In genomic region chr15:62328920-62329319, GRCm38 (mm10) we compare ENCODE assay signal across 8 mouse cellular contexts.
DNase-seq lines count a peak whose midpoint lies in the region; ATAC-seq and TF ChIP-seq lines count a peak whose summit lies in the region.

No protein-coding gene starts in this region.

- TF ChIP-seq POLR2A in cerebellum, adult 2 months (IDR thresholded peaks at IDR 0.05; ENCODE audit: borderline replicate concordance, insufficient read depth, low read length) = no peak

- no peak overlapping the region for H3K9ac ChIP-seq in kidney, embryonic 14.5 days (ENCODE audit: low read depth, low read length)
- H3K9ac ChIP-seq in hindbrain, postnatal 0 days (replicated peaks; ENCODE audit: low read length) = no peak overlapping the region

- H3K27ac ChIP-seq in kidney, embryonic 14.5 days (ENCODE audit: low read depth, low read length) = no peak overlapping the region
- no peak overlapping the region for H3K27ac ChIP-seq in hindbrain, postnatal 0 days
- H3K27ac ChIP-seq in cerebellum, adult 2 months (ENCODE audit: insufficient read depth, low read length) = no peak overlapping the region

- no peaks in the 10 kb centered on the region for H3K9me3 ChIP-seq in kidney, embryonic 14.5 days (ENCODE audit: control insufficient read depth, low read length)
- no peaks in the 10 kb centered on the region for H3K9me3 ChIP-seq in G1E (replicated peaks)
- H3K9me3 ChIP-seq in hindbrain, postnatal 0 days (ENCODE audit: low read length) = no peaks in the 10 kb centered on the region

- WGBS in kidney, embryonic 14.5 days = 6% methylated on average over 3 of the region's 3 CpGs
- 12% methylated on average over 3 of the region's 3 CpGs for WGBS in hindbrain, postnatal 0 days
- WGBS in cerebellum, adult 2 months = 42% methylated on average over 3 of the region's 3 CpGs

- TF ChIP-seq CTCF in G1E (IDR thresholded peaks at IDR 0.05; ENCODE audit: low read depth, low read length) = no peak
- no peak for TF ChIP-seq CTCF in hindbrain, postnatal 0 days (IDR thresholded peaks at IDR 0.05; ENCODE audit: low read depth)
- TF ChIP-seq CTCF in cerebellum, adult 2 months (IDR thresholded peaks at IDR 0.05; ENCODE audit: borderline replicate concordance, insufficient read depth, low read depth, low read length) = no peak

- no peaks in the 10 kb centered on the region for H3K27me3 ChIP-seq in kidney, embryonic 14.5 days (ENCODE audit: control insufficient read depth, insufficient read depth, low read length)
- H3K27me3 ChIP-seq in G1E (ENCODE audit: insufficient read depth, low read length) = no peaks in the 10 kb centered on the region
- no peaks in the 10 kb centered on the region for H3K27me3 ChIP-seq in hindbrain, postnatal 0 days (ENCODE audit: insufficient read depth, low read length)
- H3K27me3 ChIP-seq in cerebellum, adult 2 months (ENCODE audit: control insufficient read depth, insufficient read depth, low read length) = no peaks in the 10 kb centered on the region

- no peak overlapping the region for H3K4me2 ChIP-seq in kidney, embryonic 14.5 days (replicated peaks; ENCODE audit: low read depth, low read length)
- no peak overlapping the region for H3K4me2 ChIP-seq in hindbrain, postnatal 0 days (ENCODE audit: low read depth, low read length)

- DNase-seq in kidney, postnatal 4 days = peak; percentile 4 to 13
- DNase-seq in G1E (ENCODE audit: low spot score) = no peak
- DNase-seq in embryo, embryonic 10.5 days (ENCODE audit: low spot score) = peak; percentile 66
- peak; percentile 60 for DNase-seq in hindbrain, postnatal 0 days (ENCODE audit: low spot score)
- DNase-seq in telencephalon, adult 2 months (ENCODE audit: low read depth, low spot score) = peak; percentile 62
- DNase-seq in thymus, postnatal 25 days = no peak
- no peak for DNase-seq in cerebellum, adult 2 months

- no peak overlapping the region for H3K4me3 ChIP-seq in kidney, embryonic 14.5 days (ENCODE audit: low read length)
- no peak overlapping the region; the same call in 1 of the 2 replicates for H3K4me3 ChIP-seq in G1E (ENCODE audit: low read depth, low read length)
- no peak overlapping the region for H3K4me3 ChIP-seq in hindbrain, postnatal 0 days (ENCODE audit: low read length)
- no peak overlapping the region for H3K4me3 ChIP-seq in cerebellum, adult 2 months (replicated peaks; ENCODE audit: insufficient read depth, low read depth, low read length)

- no peaks in the 10 kb centered on the region for H3K36me3 ChIP-seq in kidney, embryonic 14.5 days (ENCODE audit: control insufficient read depth, insufficient read depth, low read length)
- no peaks in the 10 kb centered on the region for H3K36me3 ChIP-seq in G1E (replicated peaks)
- no peaks in the 10 kb centered on the region for H3K36me3 ChIP-seq in hindbrain, postnatal 0 days (ENCODE audit: insufficient read depth, low read length)

- H3K4me1 ChIP-seq in kidney, embryonic 14.5 days (ENCODE audit: control insufficient read depth, insufficient read depth, low read length) = peaks cover 10% of the 10 kb centered on the region; the same call in 1 of the 2 replicates
- H3K4me1 ChIP-seq in G1E (ENCODE audit: insufficient read depth, low read depth, low read length) = peaks cover 46% of the 10 kb centered on the region
- no peaks in the 10 kb centered on the region for H3K4me1 ChIP-seq in hindbrain, postnatal 0 days (ENCODE audit: insufficient read depth, low read length)
- no peaks in the 10 kb centered on the region for H3K4me1 ChIP-seq in cerebellum, adult 2 months (ENCODE audit: control insufficient read depth, insufficient read depth, low read length)

- no peak for ATAC-seq in kidney, embryonic 14.5 days (ENCODE audit: low FRiP score, low TSS enrichment)
- peak; percentile 15; the same call in 1 of the 2 replicates for ATAC-seq in G1E (ENCODE audit: extremely low read depth, insufficient number of reproducible peaks, low FRiP score, poor library complexity, severe bottlenecking)
- 0 out of 2 replicates have a peak, but pooled peaks have one; percentile 29 for ATAC-seq in hindbrain, postnatal 0 days

Comparison
In these comparisons a context has a peak if more than half of its experiments do, and no peak if none do; other contexts are left out.
1. DNase-seq: peak in kidney, postnatal 4 days (2 of 2), embryo, embryonic 10.5 days (single experiment), hindbrain, postnatal 0 days (single experiment) and telencephalon, adult 2 months (single experiment); none in G1E (single experiment), thymus, postnatal 25 days (single experiment) and cerebellum, adult 2 months (0 of 2).